Mouse (Mus musculus) frontal cortex, adult 2 months (tissue): Measurements from ENCODE around the gene Tap1. TPM values are rescaled to one million over a fixed set of nuclear protein-coding genes. Genes with fewer than 3 reads are reported as not detected.
A peak's percentile ranks its signal among the peaks of the same experiment; 100 is the strongest.

Experiments used
- DNase-seq, 2 experiments: peaks; one replicate each; pipeline ENCODE4 v3.0.0; 2022; ENCODE audit warnings: low spot score in 1 of 2; ENCODE audit errors: extremely low spot score in 1 of 2
- polyA plus RNA-seq: library from polyadenylated mRNA; depleted of rRNA; stranded (reverse); fragments of >200 nt; gene quantifications from 2 replicates; pipeline ENCODE4 v1.2.3, GENCODE M21; 2012

Gene Tap1
- polyA plus RNA-seq, 1 experiment: 4.1 TPM

GRCm38 (mm10) chr17:34177179-34177578, 10.2 kb upstream of the Tap1 start:
- no peak for DNase-seq

- DNase-seq: no peak
Measured at GRCm38 (mm10) chr17:34179019-34179418, 8.3 kb upstream of the Tap1 start.

GRCm38 (mm10) chr17:34179913-34180859, 7.2 kb upstream of the Tap1 start:
- DNase-seq: no peak

GRCm38 (mm10) chr17:34183564-34184219, 3.7 kb upstream of the Tap1 start:
- DNase-seq: no peak

GRCm38 (mm10) chr17:34185526-34185925, 1.8 kb upstream of the Tap1 start:
- DNase-seq: no peak

GRCm38 (mm10) chr17:34186885-34187260, 480 bp upstream of the Tap1 start:
- DNase-seq: no peak

- no peak for DNase-seq
Measured at GRCm38 (mm10) chr17:34188010-34188409, 657 bp downstream of the Tap1 start.

GRCm38 (mm10) chr17:34188986-34189385, 1.6 kb downstream of the Tap1 start:
- DNase-seq: no peak

GRCm38 (mm10) chr17:34192852-34193251, 5.5 kb downstream of the Tap1 start:
- no peak for DNase-seq

GRCm38 (mm10) chr17:34193468-34193867, 6.1 kb downstream of the Tap1 start:
- no peak for DNase-seq

GRCm38 (mm10) chr17:34194723-34195122, 7.4 kb downstream of the Tap1 start:
- no peak for DNase-seq

- no peak for DNase-seq
Measured at GRCm38 (mm10) chr17:34196491-34196890, 9.1 kb downstream of the Tap1 start.

- DNase-seq: peak; percentile 78 to 91
Measured at GRCm38 (mm10) chr17:34196941-34197894, 9.9 kb downstream of the Tap1 start, which contains the start of gene Psmb8. Gene Psmb8, plus strand, starts transcription at chr17:34197721.

GRCm38 (mm10) chr17:34197904-34198520, 10.7 kb downstream of the Tap1 start:
- no peak for DNase-seq

GRCm38 (mm10) chr17:34198521-34198912, 11.2 kb downstream of the Tap1 start:
- DNase-seq: no peak

- no peak for DNase-seq
Measured at GRCm38 (mm10) chr17:34199050-34199619, 11.8 kb downstream of the Tap1 start.

GRCm38 (mm10) chr17:34200047-34200446, 12.7 kb downstream of the Tap1 start:
- DNase-seq: no peak

- DNase-seq: no peak
Measured at GRCm38 (mm10) chr17:34200772-34201505, 13.6 kb downstream of the Tap1 start.

GRCm38 (mm10) chr17:34201506-34202055, 14.2 kb downstream of the Tap1 start:
- DNase-seq: no peak
